Mouse (Mus musculus) hindbrain, embryonic 11.5 days (tissue): Measurements from ENCODE around the gene Ush1g. TPM values are rescaled to one million over a fixed set of nuclear protein-coding genes. Genes with fewer than 3 reads are reported as not detected.

Experiments used
- ATAC-seq: fragments of 200-750 bp; cut with Nextera tagmentation; 2 replicates; pipeline ENCODE4 v1.8.0; 2017; ENCODE audit warnings: mild to moderate bottlenecking, moderate TSS enrichment, moderate library complexity; ENCODE audit not compliant: low FRiP score
- DNase-seq: peaks from one replicate; pipeline ENCODE4 v3.0.0-alpha.2; 2015; ENCODE audit warnings: low spot score
- H3K27ac ChIP-seq: fragments of 300-500 bp; sonication (generic); 2 replicates; pipeline ENCODE4 v1.5.1; 2014; ENCODE audit warnings: mild to moderate bottlenecking, low read depth, low read length
- H3K27me3 ChIP-seq: fragments of 300-500 bp; sonication (generic); 2 replicates; pipeline ENCODE4 v1.6.1; 2014; ENCODE audit warnings: mild to moderate bottlenecking, low read length, moderate library complexity, mixed read lengths; ENCODE audit not compliant: control insufficient read depth, insufficient read depth
- H3K36me3 ChIP-seq: fragments of 300-500 bp; sonication (generic); 2 replicates; pipeline ENCODE4 v1.6.1; 2014; ENCODE audit warnings: mild to moderate bottlenecking, low read length, moderate library complexity, mixed read lengths; ENCODE audit not compliant: control insufficient read depth, insufficient read depth
- H3K4me1 ChIP-seq: fragments of 300-500 bp; sonication (generic); replicated peaks from 2 replicates; pipeline ENCODE4 v1.6.1; 2014; ENCODE audit warnings: low read length, mixed read lengths; ENCODE audit not compliant: control insufficient read depth, insufficient read depth
- H3K4me2 ChIP-seq: fragments of 300-500 bp; sonication (generic); replicated peaks from 2 replicates; pipeline ENCODE4 v1.6.1; 2014; ENCODE audit warnings: mild to moderate bottlenecking, low read depth, low read length
- H3K4me3 ChIP-seq: fragments of 300-500 bp; sonication (generic); 2 replicates; pipeline ENCODE4 v1.5.1; 2014; ENCODE audit warnings: low read depth, low read length
- H3K9ac ChIP-seq: fragments of 300-500 bp; sonication (generic); 2 replicates; pipeline ENCODE4 v1.6.1; 2014; ENCODE audit warnings: low read depth, low read length
- H3K9me3 ChIP-seq: fragments of 300-500 bp; sonication (generic); 2 replicates; pipeline ENCODE4 v1.6.1; 2016; ENCODE audit warnings: low read length; ENCODE audit not compliant: control insufficient read depth
- WGBS: fragments of 180-500 bp; shearing (Covaris S2); extraction: QIAGEN DNeasy Blood & Tissue Kit; methylation state at CpG from one replicate; pipeline ENCODE4 v1.1.7; 2014; 5-methylcytosine and 5-hydroxymethylcytosine counted together
- polyA plus RNA-seq: library from polyadenylated mRNA; unstranded; fragments of >200 nt; fragmentation: Nextera tagmentation; extraction: Ambion mirVana; gene quantifications from 2 replicates; pipeline ENCODE4 v1.2.1, GENCODE M21; 2014

Gene Ush1g
- polyA plus RNA-seq, 1 experiment from 2014 or later = 0.05 TPM

GRCm38 (mm10) chr11:115290314-115290713 is 31.5 kb downstream of the Ush1g start:
- Histone ChIP-seq H3K9me3 (no peaks in the 10 kb centered on the region), H3K27me3 (no peaks in the 10 kb centered on the region), H3K9ac (no peak overlapping the region), H3K27ac (no peak overlapping the region), H3K4me2 (no peak overlapping the region), H3K4me3 (no peak overlapping the region), H3K36me3 (no peaks in the 10 kb centered on the region), H3K4me1 (no peaks in the 10 kb centered on the region)
- WGBS = 90% methylated on average over 1 of the region's 1 CpGs
- DNase-seq (no peak), ATAC-seq (no peak)

- Histone ChIP-seq H3K4me3 (no peak overlapping the region), H3K4me1 (no peaks in the 10 kb centered on the region), H3K9ac (no peak overlapping the region), H3K9me3 (no peaks in the 10 kb centered on the region), H3K27me3 (no peaks in the 10 kb centered on the region), H3K27ac (no peak overlapping the region), H3K36me3 (no peaks in the 10 kb centered on the region), H3K4me2 (no peak overlapping the region)
- ATAC-seq = no peak
- WGBS = 85% methylated on average over 8 of the region's 8 CpGs
- no peak for DNase-seq
Observed at GRCm38 (mm10) chr11:115289885-115290284, 32.0 kb downstream of the Ush1g start.

DNA sequence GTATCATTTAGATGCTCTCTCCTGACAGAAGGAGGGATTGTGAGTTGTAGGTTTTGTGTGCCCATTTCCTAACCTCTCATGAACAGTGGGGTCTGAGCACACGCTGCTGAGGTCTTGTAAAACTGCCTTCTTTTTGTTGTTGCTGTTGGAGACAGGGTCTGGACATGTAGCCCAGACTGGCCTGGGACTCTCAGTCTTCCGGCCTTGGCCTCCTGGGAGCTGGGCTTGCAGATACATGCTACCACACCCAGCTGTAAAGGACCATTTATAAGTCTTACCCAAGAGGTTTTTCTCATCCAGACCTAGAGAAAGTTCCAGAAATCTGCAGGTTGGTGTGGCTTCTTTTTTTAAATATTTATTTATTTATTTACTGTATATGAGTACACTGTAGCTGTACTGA is 33.5 kb downstream of the Ush1g start:
- 81% methylated on average over 2 of the region's 2 CpGs for WGBS
- Histone ChIP-seq H3K4me1 (no peaks in the 10 kb centered on the region), H3K4me2 (no peak overlapping the region), H3K9ac (no peak overlapping the region), H3K9me3 (no peaks in the 10 kb centered on the region), H3K4me3 (no peak overlapping the region), H3K27ac (no peak overlapping the region), H3K27me3 (no peaks in the 10 kb centered on the region), H3K36me3 (no peaks in the 10 kb centered on the region)
- DNase-seq (no peak), ATAC-seq (no peak)

DNA sequence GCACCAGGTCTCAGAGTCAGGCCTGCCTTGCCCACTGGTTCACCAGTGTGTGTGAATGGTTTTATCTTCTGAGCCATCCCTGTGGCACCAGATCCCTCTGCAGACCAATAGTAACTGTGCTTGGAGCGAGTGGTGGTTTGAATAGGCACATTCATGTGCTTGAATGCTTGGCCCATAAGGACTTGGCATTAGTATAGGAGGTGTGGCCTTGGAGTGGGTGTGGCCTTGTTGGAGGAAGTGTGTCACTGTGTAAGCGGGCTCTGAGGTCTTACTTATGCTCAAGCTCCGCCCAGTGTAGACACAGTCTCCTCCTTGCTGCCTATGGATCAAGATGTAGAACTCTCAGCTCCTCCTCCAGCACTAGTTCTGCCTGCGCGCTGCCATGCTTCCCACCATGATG is 34.5 kb downstream of the Ush1g start:
- Histone ChIP-seq H3K27me3 (no peaks in the 10 kb centered on the region), H3K9ac (no peak overlapping the region), H3K27ac (no peak overlapping the region), H3K4me2 (no peak overlapping the region), H3K4me3 (no peak overlapping the region), H3K4me1 (no peaks in the 10 kb centered on the region), H3K9me3 (no peaks in the 10 kb centered on the region), H3K36me3 (no peaks in the 10 kb centered on the region)
- ATAC-seq = no peak
- 89% methylated on average over 5 of the region's 5 CpGs for WGBS
- DNase-seq = no peak

GRCm38 (mm10) chr11:115286201-115286993 is 35.4 kb downstream of the Ush1g start:
- Histone ChIP-seq H3K27me3 (no peaks in the 10 kb centered on the region), H3K4me3 (no peak overlapping the region), H3K27ac (no peak overlapping the region), H3K9ac (no peak overlapping the region), H3K4me2 (no peak overlapping the region), H3K36me3 (no peaks in the 10 kb centered on the region), H3K4me1 (no peaks in the 10 kb centered on the region), H3K9me3 (no peaks in the 10 kb centered on the region)
- 75% methylated on average over 19 of the region's 19 CpGs for WGBS
- ATAC-seq (no peak), DNase-seq (no peak)

GRCm38 (mm10) chr11:115285282-115285681 is 36.6 kb downstream of the Ush1g start:
- ATAC-seq (no peak), DNase-seq (no peak)
- H3K27ac ChIP-seq = no peak overlapping the region
- WGBS = 74% methylated on average over 4 of the region's 4 CpGs
- H3K36me3 ChIP-seq = no peaks in the 10 kb centered on the region
- H3K4me2 ChIP-seq = no peak overlapping the region
- no peaks in the 10 kb centered on the region for H3K9me3 ChIP-seq
- H3K4me1 ChIP-seq = no peaks in the 10 kb centered on the region
- no peak overlapping the region for H3K4me3 ChIP-seq
- H3K9ac ChIP-seq = no peak overlapping the region
- H3K27me3 ChIP-seq = no peaks in the 10 kb centered on the region

GRCm38 (mm10) chr11:115283891-115284620 is 37.8 kb downstream of the Ush1g start:
- no peak for ATAC-seq
- WGBS = 88% methylated on average over 12 of the region's 12 CpGs
- no peak overlapping the region for H3K9ac ChIP-seq
- H3K36me3 ChIP-seq = no peaks in the 10 kb centered on the region
- no peak overlapping the region for H3K4me2 ChIP-seq
- H3K9me3 ChIP-seq = no peaks in the 10 kb centered on the region
- no peaks in the 10 kb centered on the region for H3K4me1 ChIP-seq
- no peaks in the 10 kb centered on the region for H3K27me3 ChIP-seq
- no peak for DNase-seq
- no peak overlapping the region for H3K4me3 ChIP-seq
- H3K27ac ChIP-seq = no peak overlapping the region

DNA sequence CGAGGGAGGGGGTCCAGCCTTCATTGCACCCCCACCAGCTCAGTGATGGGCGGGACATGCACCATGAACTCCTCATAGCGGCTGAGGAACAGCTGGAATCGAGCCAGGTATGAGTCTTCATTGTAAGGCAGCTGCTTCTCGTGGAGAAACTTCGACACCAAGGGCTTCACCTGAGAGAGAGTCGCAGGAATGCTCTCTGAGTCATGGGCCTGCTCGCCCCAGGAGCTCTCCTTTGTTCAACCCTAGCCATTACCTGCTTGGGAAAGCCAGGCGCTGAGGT is 38.4 kb downstream of the Ush1g start:
- H3K27ac ChIP-seq = no peak overlapping the region
- H3K4me1 ChIP-seq = no peaks in the 10 kb centered on the region
- H3K27me3 ChIP-seq = no peaks in the 10 kb centered on the region
- WGBS = 83% methylated on average over 9 of the region's 9 CpGs
- no peak overlapping the region for H3K9ac ChIP-seq
- H3K9me3 ChIP-seq = no peaks in the 10 kb centered on the region
- ATAC-seq (no peak), DNase-seq (no peak)
- no peak overlapping the region for H3K4me2 ChIP-seq
- H3K36me3 ChIP-seq = no peaks in the 10 kb centered on the region
- H3K4me3 ChIP-seq = no peak overlapping the region
